Mouse (Mus musculus) megakaryocyte, embryonic 14.5 days (primary cell): ENCODE results near the gene Tomm40l. TPM values are rescaled to one million over a fixed set of nuclear protein-coding genes. Genes with fewer than 3 reads are reported as not detected.

Source experiments
- H3K27me3 ChIP-seq: replicated peaks from 2 replicates; pipeline ENCODE3; 2012; ENCODE audit warnings: inconsistent platforms
- H3K36me3 ChIP-seq: replicated peaks from 2 replicates; pipeline ENCODE3; 2012; ENCODE audit warnings: low read length, inconsistent platforms, mixed read lengths
- H3K4me1 ChIP-seq: 2 replicates; pipeline ENCODE4 v1.6.1; 2012; ENCODE audit warnings: inconsistent platforms
- H3K4me3 ChIP-seq: replicated peaks from 2 replicates; pipeline ENCODE3; 2012; ENCODE audit warnings: moderate library complexity, mild to moderate bottlenecking, inconsistent platforms
- H3K9me3 ChIP-seq: 2 replicates; pipeline ENCODE4 v1.6.1; 2012; ENCODE audit warnings: inconsistent platforms
- FLI1 ChIP-seq: IDR thresholded peaks from 2 replicates; pipeline ENCODE4 v1.6.1; 2012; ENCODE audit warnings: low read length, inconsistent platforms, mixed read lengths
- GATA1 ChIP-seq: IDR thresholded peaks from 3 replicates; pipeline ENCODE4 v1.6.1; 2012; ENCODE audit warnings: mixed read lengths, low read length, inconsistent platforms, borderline replicate concordance
- polyA plus RNA-seq: library from polyadenylated mRNA; stranded (reverse); fragments of >175 nt; gene quantifications from 2 replicates; pipeline ENCODE4 v1.2.3, GENCODE M21; 2012; ENCODE audit warnings: low replicate concordance; ENCODE audit not compliant: insufficient read depth

Gene Tomm40l
- polyA plus RNA-seq, 1 experiment, result 24.1 TPM

DNA sequence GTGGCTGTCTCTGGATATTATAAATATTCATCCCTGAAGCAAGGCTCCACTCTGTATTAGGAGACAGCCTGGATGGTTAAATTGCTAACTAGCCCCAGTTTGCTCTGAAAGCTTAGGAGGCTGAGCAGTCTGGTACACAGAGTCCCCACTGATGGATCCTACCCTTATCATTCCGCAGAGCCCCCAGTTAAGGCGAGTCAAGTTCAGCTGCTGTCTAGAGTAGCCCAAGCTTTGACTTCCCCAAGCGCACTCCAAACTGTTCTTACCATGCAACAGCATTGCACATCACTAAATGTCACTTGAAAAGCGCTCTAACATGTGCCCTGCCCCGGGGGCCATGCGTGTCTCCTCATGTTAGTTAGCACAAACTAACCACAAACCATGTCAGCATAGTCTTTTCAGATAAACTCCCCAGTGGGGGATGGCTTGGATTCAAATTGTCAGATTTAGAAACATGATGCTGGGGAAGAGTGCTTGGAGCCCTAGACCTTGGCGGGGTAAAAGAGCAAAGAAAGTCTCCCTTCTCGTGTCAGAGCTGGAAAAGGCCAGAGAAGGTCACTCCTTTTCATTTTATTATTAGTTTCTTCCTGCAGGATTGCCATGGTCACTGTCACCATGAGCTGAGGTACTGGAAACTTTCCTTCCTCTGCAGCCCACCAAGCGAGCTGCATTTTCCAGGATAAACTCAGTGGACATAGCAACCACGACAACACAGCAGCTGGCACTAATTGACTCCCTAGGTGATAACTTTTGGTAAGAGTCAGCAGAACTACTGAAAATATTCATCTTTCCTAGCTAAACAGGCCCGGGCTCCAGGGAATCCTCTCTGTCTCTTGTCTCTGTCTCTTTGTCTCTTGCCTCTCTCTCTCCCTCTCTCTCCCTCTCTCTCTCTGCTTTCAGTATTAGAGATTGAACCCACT lies 28.1 kb downstream of the Tomm40l start:
- peaks cover 16% of the 10 kb centered on the region for H3K9me3 ChIP-seq
- peaks cover 38% of the 10 kb centered on the region for H3K4me1 ChIP-seq
- TF ChIP-seq FLI1, result no peak
- H3K27me3 ChIP-seq, result peaks cover 59% of the 10 kb centered on the region
- peak overlapping the region; percentile 94 for H3K4me3 ChIP-seq
- peaks cover 16% of the 10 kb centered on the region for H3K36me3 ChIP-seq

DNA sequence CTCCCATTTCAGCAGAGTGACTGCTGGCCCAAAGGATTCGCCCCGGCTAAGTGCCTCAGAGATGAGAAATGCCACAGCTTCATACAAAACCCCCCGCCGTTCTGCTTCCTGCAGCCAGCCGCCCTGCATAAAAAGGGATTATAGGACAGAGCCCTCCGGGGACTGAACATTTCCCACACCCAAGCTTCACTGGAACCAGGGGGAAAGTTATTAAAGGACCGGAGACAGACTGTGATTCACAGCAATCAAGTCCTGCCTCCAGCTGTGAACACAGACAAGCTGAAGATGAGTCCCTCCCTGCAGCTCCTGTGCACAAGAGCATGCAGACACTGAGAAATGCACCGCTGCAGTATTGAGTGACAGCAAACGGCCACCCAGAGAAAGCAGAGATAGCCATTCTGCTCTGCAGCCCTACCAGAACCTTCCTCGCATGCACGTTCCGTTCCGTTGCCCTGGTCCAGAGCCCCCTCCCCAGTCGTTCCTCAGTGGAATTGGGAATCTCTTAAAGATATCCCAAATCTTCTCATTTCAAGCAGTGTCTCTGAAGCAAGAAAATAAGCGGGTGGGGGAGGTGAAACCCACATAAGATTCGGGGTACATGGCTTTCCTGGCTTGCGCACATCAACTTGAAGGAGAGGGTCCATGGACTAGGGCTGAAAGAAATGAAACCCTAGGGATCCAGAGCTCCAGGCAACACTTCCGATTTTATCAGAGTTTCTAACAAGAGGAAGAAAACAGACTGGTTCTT lies 29.0 kb downstream of the Tomm40l start:
- TF ChIP-seq GATA1 (no peak), FLI1 (no peak)
- Histone ChIP-seq H3K27me3 (peaks cover 53% of the 10 kb centered on the region), H3K36me3 (peaks cover 16% of the 10 kb centered on the region), H3K9me3 (peaks cover 12% of the 10 kb centered on the region), H3K4me1 (peaks cover 43% of the 10 kb centered on the region), H3K4me3 (peak overlapping the region; percentile 94)

DNA sequence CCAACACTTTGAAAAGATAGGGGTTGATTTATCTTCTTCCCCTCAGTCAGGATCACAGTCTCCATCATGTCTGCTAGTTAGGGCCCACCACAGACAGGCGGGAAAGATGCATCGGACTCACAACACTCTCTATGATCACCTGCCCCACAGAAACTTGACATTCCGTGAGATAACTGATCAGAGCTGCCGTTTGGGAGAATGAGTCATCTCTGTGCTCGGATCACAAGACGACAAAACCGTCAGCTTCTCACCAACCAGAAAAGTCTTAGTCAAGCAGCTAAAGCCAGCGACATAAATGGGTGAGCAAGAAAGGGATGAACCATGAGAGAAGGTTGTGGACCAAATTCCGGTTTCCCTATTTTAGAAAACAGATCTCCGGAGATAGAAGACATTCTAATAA lies 30.0 kb downstream of the Tomm40l start:
- Histone ChIP-seq H3K4me1 (peaks cover 50% of the 10 kb centered on the region), H3K27me3 (peaks cover 51% of the 10 kb centered on the region), H3K9me3 (peaks cover 8% of the 10 kb centered on the region; the same call in 1 of the 2 replicates), H3K36me3 (peaks cover 16% of the 10 kb centered on the region), H3K4me3 (no peak overlapping the region)
- no peak for TF ChIP-seq GATA1
- TF ChIP-seq FLI1, result no peak

DNA sequence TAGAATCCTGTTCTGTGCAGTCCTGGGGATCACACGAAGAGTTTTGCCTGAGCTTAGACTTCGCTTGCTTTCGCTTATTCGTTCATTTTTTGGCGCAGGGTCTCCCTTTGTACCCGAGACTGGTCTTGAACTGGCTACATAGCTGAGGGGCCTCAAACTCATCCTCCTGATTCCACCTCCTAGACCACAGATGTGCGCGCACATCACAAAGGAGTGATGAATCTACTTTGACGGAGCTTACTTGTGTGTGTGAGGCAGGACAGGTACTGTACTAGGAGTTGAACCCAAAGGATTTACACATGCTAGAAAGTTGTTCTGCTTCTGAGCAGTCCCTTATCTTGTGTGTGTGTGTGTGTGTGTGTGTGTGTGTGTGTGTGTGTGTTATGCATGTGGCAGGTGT lies 31.5 kb downstream of the Tomm40l start:
- peaks cover 53% of the 10 kb centered on the region for H3K4me1 ChIP-seq
- peaks cover 8% of the 10 kb centered on the region; the same call in 1 of the 2 replicates for H3K9me3 ChIP-seq
- peaks cover 46% of the 10 kb centered on the region for H3K27me3 ChIP-seq
- H3K36me3 ChIP-seq, result peaks cover 16% of the 10 kb centered on the region
- TF ChIP-seq FLI1, result no peak
- no peak for TF ChIP-seq GATA1
- H3K4me3 ChIP-seq, result no peak overlapping the region

DNA sequence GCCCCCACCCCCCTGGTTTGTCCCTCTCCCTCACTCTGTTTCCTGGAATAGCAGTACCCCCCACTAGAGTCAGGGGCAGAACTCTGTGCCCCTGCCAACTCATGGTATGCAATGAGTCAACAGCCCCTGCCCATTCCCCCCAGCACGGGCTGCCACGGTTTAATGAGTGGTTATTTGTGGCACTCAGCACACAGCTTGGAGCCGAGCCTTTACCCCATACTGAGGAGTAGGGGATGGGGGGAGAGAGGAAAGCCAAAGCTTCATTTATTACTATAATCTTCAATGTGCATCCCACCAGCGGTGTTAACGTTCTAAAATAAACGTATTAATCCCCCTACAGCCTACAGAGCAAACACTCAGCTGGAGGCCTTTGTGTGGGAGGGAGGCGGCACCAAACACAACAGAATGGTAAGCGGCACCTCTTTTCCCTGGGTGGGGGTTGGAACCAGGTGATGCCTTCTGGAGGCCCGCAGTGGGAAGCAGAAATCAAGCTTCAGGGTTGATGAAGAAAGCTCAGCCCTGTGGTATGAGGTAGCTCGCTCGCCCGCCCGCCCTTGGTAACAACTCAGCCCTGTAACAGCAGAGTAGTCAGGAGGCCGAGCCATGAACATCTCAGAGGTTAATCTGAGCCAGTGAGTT lies 32.7 kb downstream of the Tomm40l start:
- Histone ChIP-seq H3K36me3 (peaks cover 16% of the 10 kb centered on the region), H3K4me3 (no peak overlapping the region), H3K4me1 (peaks cover 56% of the 10 kb centered on the region), H3K9me3 (peaks cover 8% of the 10 kb centered on the region; the same call in 1 of the 2 replicates), H3K27me3 (peaks cover 36% of the 10 kb centered on the region)
- TF ChIP-seq GATA1 (no peak), FLI1 (no peak)

DNA sequence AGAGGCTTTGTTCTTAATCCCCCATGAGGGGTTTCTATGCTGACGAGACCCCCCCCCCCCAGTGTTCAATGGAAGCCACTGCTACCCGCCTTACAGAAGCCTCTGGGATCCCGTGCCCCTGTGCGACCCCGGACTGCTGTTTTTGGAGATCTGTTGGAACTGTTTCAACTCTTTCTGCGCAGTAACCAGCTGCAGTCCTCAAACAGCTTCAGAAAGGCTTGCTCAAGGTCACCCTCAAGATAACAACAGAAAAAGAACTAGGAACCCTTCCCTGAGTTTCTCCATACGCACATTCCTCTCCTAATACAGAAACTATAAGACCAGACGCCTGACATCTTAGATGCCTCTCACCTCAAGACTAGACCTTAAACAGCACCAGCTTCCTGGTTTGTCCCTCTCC lies 33.3 kb downstream of the Tomm40l start:
- Histone ChIP-seq H3K27me3 (peaks cover 31% of the 10 kb centered on the region), H3K36me3 (peaks cover 16% of the 10 kb centered on the region), H3K9me3 (peaks cover 8% of the 10 kb centered on the region; the same call in 1 of the 2 replicates), H3K4me1 (peaks cover 57% of the 10 kb centered on the region), H3K4me3 (no peak overlapping the region)
- TF ChIP-seq FLI1 (no peak), GATA1 (no peak)

DNA sequence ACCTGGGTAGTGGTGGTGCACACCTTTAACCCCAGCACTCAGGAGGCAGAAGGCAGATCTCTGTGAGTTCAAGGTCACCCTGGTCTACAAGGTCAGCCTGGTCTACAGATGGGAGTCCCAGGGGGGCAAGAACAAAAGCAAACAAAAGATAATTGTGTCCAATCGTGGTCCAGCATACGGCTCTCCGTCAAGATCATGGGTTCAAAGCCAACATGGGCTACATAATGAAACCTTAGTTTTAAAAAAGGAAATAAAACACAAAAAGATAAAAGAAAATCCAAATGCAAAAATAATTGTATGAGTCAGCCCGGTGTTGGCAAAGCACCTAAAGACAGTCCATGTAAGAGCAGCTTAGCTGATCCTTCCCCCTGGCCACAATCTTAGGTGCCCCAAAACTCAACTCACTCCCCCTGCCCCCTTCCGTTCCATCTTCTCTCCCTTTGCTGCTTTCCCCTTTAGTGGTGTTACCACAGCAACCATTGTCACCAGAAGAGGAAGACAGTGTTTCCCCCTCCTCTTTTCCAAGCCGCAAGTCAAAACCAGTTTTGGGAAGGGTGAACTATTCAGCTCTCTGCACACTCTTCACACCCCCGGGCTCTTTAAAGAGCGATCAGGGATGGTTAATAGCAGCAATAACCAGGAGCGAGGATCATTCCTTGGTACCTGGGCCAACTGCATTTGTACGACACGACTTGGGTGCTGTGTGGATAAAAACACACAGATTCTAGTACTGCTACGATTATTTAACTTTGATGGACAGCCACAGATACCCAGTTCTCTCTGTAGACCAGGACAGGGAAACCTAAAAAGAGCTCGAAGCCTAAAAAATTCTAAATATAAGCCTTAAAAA lies 34.2 kb downstream of the Tomm40l start:
- peaks cover 14% of the 10 kb centered on the region for H3K36me3 ChIP-seq
- H3K4me3 ChIP-seq, result no peak overlapping the region
- peaks cover 21% of the 10 kb centered on the region for H3K27me3 ChIP-seq
- peaks cover 57% of the 10 kb centered on the region for H3K4me1 ChIP-seq
- TF ChIP-seq GATA1, result no peak
- H3K9me3 ChIP-seq, result peaks cover 8% of the 10 kb centered on the region; the same call in 1 of the 2 replicates

DNA sequence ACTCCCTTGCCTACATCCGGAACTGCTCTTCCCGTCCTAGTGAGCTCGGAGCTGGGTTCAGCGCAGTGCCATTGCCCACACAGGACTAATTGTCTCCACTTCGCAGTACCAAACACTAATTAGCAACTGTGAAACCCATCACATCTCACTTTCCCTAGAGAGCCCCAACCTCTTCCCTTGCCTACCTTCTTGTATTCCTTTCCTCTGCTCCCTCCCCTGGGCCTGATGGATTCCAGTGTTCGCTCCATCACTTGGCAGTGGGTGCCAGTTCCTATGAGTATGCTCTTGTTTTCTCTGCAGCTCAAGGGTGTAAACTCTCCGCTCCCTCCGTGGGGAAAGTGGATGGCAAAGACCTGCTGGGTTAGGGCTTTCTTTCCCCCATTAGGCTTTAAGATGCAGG lies 36.7 kb downstream of the Tomm40l start:
- Histone ChIP-seq H3K4me1 (peaks cover 75% of the 10 kb centered on the region), H3K36me3 (peaks cover 17% of the 10 kb centered on the region), H3K27me3 (peaks cover 4% of the 10 kb centered on the region), H3K9me3 (peaks cover 5% of the 10 kb centered on the region; the same call in 1 of the 2 replicates), H3K4me3 (no peak overlapping the region)
- no peak for TF ChIP-seq FLI1
- no peak for TF ChIP-seq GATA1

DNA sequence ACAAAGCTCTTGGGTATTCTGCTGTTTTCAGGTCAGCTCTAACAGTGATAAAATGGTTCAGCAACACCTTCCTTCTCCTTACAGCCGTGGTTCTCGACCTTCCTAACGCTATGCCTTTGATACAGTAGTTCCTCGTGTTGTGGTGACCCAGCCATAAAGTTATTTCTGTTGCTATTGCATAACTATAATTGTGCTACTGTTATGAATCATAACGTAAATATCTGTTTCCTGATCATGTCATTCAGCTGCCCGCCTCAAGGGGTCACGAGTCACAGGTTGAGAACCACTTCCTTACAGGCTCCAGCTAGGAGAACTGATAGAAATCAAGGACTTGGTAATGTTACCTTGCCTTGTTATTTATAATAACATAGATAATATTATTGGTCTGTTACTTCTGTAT lies 38.0 kb downstream of the Tomm40l start:
- peaks cover under 1% of the 10 kb centered on the region for H3K27me3 ChIP-seq
- peak overlapping the region; percentile 73 for H3K4me3 ChIP-seq
- H3K4me1 ChIP-seq, result peaks cover 81% of the 10 kb centered on the region

More for the DNA sequence above, 38.0 kb downstream of the Tomm40l start:
- no peaks in the 10 kb centered on the region for H3K9me3 ChIP-seq
- no peak for TF ChIP-seq FLI1
- no peak for TF ChIP-seq GATA1
- H3K36me3 ChIP-seq, result peaks cover 13% of the 10 kb centered on the region
